Mouse (Mus musculus): ENCODE data around the gene Cpne2.

Gene Cpne2

DNA sequence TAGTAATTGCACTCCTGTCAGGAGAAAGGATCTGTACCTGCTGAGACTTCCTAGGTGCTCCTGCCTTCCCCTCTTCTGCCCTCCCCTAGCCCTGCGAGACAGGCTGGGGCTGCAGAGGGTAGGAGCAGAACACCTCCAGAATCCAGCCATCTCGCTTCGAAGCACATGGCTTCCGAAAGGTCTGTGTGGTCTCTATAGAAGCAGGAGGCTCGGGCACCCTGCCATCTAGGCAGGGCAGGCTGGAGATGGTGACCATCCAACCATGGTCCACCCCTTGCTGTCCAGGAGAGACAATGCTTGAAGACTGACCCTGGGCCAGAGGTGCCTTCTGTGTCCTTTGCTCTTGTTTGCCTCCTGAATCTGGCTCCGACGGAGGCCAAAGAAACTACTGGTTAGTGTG lies 2.8 kb downstream of the Cpne2 start:
- no peak for DNase-seq (ENCODE audit: low read depth, low spot score)

DNA sequence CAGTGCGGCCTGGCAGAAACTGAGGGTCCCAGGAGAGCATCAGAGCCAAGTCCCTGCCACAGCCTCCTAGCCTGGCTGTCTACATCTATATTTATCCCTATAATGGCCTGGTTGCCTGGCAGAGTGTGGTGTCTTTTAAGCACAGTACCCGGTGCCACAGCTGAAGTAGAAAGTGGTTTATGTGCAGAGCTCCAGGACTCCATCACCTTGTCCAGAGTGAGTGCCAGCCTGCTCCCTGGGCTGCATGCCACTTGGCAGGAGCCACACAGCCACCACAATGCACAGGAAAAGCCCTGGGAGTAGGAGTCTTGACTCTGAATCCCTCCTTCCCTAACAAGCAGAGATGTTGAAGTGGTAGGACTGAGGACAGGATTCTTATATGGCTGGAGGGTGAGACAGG lies 4.7 kb downstream of the Cpne2 start:
- DNase-seq (ENCODE audit: low read depth, low spot score) = no peak

DNA sequence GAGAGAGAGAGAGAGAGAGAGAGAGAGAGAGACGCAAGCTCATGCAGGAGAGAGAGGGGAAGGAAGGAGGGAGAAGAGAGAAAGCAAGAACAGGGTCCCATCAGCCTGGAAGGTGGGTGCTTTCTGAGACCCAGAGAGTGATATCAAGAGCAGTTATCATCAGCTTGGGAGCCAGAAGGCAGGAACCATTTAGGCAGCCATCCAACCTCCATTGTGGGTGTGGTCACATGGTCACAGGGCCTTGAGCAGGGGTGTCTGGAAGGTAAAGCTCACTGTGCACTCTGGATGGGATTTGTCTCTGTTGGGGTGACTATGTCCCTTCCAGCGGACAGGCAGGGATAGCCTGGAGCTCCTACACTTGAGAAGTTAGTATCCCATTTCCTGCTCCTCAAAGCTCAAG lies 7.2 kb downstream of the Cpne2 start:
- DNase-seq (ENCODE audit: low read depth, low spot score) = no peak

DNA sequence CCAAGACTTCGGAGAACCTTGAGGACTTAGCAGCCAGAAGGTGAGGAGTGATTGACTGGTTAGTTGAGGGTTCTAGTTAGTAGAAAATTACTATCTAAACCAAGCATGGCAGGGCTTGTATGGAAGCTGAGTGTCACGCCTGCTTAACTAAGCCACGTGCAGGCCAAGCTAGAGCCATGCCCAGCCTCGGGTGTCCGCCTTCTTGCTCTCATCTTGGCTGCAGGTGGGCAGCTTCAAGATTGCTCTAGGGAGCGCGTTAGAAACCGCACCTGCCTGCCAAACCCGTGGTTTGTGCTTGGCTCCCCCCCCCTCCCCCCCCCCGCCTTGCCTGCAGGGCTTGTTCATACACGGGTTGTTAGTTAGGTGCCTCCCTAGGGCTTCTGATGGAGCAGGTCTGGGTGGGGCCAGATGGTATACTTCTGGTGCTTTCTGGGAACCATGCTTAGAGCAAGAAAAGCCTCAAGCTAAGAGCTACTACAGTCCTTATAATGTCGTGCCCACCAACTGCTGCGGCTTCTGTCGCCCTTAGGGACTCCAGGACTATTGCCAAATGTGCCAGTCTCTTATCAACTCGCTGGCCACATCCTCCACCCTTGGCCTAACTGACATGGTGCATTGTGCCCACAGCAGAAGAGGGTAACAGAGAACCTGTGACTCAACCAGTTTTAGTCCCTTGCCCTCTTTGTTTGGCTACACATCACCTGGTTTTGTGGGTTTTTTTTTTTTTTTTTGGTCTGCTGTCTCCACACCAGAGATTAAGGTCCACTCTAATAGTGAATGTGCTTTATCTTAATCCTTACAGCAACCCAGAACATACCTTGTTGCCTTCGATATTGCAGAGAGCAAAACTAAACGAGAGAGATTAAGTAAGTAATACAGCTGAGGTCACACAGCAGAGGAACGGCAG lies 8.4 kb downstream of the Cpne2 start:
- DNase-seq (ENCODE audit: low read depth, low spot score) = no peak

DNA sequence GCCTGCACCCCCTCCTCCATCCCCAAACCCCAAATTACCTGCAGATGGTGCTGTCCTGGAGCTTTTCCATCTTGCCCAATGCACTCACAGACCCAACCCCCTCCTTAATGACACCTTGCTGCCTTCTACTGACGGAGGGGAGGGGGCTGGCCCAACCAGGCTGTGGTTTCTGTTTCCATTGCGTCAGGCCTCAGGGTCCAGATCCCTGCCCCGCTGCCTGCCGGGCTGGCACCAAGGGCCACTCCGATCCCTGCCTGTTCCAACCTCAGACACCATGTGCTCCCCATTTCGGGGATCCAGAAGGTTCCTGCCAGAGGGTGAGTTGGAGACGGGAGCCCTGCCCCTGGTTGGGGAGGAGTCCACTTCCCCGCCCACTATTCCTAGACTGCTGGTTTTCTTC lies 11.2 kb downstream of the Cpne2 start:
- DNase-seq (ENCODE audit: low read depth, low spot score) = no peak

DNA sequence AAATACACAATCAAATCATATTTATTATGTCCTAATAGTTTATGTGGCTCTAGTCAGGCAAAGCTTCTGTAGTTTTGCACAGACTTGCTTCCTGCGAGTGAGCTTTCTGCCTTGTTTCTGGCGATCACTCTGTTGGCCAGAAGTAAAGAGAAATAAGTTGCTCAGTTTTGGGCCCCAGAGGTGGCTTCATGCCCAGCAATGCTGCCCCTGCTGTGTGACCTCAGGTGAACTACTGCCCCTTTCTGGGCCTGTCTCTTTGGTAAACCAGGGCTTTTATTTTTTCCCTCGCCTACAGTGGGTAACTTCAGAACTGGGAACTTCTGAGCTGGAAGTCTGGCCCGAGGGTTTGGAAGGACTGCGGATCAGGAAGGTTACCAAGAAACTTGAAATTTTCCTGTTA lies 16.3 kb downstream of the Cpne2 start:
- no peak for DNase-seq (ENCODE audit: low read depth, low spot score)

DNA sequence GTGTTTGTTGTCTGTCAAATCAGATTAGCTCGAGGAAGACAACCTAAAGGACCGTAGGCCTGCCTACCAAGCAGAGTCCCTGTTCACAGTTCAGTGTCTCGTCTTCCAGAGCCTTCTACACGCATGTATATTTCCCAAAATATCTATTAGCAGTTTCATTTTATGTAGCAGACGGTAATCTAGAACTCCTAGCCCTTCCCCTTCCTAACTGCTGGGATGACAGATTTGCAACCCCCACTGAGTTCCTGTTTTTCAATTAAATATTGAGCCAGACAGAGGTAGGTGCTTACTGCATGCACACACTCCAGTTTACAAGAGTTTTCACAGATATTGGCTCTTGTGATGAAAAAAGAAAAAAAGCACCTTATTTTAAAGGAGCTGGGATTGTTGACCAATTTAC lies 16.7 kb downstream of the Cpne2 start:
- DNase-seq (ENCODE audit: low read depth, low spot score) = no peak

DNA sequence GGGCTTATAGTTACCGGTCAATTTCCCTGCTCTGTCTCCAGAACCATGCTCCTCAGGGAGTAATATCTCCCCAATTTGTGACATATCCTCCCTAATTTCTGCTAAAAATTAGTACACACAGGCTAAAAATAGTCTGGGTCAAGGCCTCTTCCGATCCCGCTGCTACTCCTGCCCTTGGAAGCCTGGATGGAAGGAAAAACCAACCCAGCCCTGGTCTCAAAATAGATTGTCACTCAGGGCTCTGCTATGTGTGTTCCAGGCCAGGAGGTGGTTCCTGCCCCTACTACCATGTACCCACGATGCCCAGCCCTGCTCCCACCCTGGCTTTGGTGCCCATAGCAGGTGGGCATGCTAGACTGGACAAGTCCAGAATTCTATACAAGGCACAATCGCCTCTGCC lies 17.2 kb downstream of the Cpne2 start:
- no peak for DNase-seq (ENCODE audit: low read depth, low spot score)

DNA sequence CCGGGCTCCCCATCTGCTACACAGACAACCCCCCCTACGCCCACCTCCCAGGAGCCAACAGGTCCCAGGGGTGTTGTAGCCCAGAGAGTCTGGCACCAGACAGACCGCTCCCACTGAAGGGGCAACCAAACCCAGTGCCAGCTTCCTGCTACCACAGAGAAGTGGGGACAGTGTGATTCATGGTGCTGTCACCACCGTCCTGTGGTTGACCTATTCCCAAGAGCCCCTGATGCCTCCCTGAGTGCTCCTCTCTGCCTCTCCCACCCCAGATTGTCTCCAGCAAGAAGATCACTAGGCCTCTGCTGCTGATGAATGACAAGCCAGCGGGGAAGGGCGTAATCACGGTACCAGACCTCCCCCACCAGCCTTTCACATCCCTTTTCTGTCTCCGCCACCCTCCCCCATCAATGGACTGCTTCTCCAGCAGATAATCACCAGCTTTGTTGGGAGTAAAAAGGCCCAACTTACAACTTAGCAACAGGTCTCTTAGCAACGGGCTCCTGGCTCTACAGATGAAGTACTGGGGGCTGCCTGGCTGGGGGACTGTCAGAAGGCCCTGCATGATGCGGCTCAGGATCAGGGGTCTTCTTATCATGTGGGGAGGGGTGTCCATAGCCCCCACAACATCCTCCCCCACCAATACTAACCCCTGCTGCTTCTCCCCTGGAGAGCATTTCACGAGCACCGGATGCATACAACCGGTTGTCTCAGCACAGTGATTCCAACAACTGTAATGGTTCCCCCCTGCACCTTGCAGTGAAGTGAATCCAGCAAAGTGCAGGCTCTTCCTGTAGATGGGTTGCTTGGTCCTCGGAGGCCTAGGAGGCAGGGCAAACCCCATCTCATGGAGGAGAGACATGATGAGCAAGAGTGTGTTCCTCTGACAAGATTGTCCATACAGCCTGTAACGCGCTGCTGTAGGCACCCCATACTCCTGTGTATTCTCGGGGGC lies 19.0 kb downstream of the Cpne2 start:
- no peak for DNase-seq (ENCODE audit: low read depth, low spot score)

DNA sequence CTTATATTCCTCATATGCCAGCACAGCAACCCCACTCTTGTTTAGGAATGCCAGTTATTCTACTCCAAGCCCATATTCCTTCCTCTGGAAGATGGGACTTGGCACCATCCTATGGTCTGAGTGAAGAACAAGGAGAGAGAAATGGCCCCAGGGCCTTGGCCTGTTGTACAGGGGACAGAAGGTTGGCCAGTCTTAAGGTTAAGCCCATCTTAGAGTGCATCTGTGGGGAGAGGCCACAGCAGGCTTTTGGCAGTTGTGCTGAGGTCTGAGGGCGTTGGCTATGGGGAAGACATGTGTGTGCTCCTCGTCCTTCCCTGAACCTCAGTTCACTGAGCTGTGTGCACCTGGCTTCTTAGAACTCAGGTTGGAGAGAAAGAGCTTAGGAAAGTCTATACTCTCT lies 19.9 kb downstream of the Cpne2 start:
- DNase-seq (ENCODE audit: low read depth, low spot score) = no peak

DNA sequence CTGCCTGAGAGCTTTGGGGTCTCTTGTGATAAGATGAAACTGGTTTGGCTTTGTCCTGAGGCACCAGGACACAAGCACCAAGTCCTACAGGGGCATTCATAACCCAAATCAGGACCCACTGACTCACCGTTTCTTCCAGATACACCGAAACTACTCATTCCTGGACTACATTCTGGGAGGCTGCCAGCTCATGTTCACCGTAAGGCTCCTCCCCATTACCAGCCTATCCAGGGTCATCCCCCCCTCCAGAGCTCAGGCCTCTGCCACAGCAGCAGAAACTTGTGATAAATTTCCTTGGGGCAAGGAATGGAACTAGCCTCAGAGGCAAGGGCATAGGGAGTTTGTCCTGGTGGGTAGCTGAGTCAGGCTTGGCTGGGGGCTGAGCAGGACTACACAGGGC lies 24.5 kb downstream of the Cpne2 start:
- no peak for DNase-seq (ENCODE audit: low read depth, low spot score)

DNA sequence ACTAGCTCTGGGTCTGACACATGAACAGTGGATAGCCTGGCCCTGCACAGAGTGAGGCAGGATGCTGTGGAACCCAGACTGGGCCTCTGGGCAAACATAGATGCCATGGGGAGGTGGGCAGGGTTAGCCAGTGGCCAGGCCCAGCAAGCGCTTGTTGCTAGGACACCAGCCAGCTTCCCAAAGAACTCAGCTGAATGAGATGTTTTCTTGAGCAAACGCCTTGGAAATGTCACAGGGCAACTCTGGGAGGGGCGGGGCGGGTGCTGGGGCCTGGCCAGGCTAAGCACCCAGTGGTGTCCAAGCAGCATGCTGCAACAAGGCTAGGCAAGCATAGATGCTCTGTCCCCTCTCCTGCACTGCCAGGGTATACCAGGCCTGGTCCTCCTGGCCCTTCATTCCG lies 28.5 kb downstream of the Cpne2 start:
- no peak for DNase-seq (ENCODE audit: low read depth, low spot score)

DNA sequence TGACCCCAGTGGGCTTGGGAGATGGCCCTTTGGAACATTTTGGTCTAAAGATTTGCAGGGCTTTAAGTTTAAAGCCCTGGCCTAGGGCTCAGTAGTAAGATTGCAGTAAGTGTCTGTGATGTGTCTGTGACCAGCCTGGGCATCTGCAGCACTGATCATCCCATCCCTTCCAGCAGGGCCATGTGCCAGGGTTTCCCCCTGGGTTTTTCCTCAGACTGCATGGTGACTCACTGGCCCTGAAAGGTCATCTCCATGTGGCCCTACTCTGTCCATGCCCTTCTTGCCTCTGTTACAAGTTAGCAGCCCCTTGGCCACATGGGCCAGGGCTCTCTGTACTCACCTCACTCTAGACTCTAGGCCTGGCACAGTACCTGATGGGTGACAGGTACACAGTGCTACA lies 31.6 kb downstream of the Cpne2 start:
- DNase-seq (ENCODE audit: low read depth, low spot score) = no peak

DNA sequence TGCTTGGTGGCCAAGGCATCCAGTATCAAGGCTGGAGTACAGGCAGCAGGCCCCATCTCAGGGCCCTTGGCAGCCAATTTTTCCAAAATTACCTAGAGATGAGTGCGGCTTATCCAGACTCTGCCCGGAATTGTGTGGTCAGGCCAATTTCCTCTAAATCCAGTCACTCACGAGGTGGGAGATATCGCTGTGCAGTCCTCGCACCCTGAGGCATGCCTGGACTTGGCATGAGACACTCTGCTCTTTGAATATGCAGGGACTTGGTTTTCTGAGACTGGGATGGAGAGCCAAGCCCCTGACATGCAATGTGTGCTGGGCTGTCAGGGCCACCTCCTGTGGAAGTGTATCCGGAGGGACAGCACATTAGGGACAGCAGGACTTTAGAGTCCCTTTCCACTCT lies 33.2 kb downstream of the Cpne2 start:
- DNase-seq (ENCODE audit: low read depth, low spot score) = no peak

DNA sequence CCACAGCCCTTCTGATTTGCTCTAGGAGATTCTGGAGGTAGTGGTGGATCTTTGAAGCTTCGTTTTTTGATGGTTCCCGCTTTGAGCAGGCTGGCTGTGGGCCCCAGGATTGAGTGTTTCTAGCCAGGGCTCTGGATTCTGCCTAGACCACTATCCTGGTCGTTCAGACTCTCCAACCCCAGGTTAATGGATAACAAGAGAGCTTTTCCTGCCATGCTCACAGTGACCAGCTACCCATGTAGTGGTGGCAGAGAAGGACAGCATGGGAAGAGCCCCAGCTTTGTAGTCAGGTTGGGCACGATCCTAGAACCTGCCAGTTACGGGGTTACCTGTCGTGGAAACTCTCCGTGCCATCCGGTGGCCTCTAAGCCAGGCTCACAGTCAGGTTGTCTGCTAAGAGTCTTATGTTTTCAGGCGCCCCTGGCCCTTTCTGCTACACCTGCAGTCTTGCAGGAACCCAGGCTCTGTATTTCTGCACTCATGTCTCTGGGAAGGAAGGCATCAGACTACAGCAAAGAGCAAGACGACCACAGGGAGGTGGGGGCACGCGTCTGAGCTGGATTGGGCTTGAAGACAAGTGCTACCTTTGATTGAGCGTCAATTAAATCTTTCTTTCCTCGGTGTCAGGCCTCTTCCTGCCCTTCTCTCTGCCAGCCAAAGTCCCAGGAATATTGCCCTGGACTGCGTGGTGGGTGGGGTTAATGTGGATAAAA lies 33.8 kb downstream of the Cpne2 start:
- DNase-seq (ENCODE audit: low read depth, low spot score) = no peak

DNA sequence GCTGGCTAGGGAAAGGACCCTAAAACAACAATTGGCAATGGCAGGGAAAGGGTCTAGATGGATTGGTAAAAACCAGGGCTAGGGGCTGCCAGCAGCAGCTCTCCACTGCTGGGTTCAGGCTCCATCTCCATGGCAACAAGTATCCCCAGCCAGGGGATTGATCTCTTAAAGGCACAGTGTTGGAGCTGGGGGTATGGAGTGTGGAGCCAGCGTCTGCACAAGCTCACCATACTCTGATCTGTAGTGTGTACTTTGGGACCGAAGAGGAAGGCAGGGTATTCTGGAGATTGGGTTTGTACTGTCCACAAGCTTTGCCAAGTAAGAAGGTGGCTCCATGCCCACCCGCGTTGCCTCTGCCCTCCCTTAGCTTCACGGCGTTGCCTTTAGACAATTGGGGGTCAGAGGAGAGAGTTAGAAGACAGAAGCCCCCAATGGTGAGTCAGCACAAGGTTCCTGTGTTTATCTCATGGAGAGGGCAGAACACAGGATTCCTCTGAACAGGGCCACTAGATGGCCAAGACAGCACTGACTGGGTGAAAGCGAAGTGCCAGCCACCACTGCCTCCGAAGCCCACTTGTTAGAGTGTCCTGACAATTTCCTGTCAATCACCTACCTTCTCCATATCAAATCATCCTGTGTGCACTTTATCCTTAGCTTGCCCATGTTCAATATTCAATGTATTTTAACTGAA lies 34.5 kb downstream of the Cpne2 start:
- no peak for DNase-seq (ENCODE audit: low read depth, low spot score)

DNA sequence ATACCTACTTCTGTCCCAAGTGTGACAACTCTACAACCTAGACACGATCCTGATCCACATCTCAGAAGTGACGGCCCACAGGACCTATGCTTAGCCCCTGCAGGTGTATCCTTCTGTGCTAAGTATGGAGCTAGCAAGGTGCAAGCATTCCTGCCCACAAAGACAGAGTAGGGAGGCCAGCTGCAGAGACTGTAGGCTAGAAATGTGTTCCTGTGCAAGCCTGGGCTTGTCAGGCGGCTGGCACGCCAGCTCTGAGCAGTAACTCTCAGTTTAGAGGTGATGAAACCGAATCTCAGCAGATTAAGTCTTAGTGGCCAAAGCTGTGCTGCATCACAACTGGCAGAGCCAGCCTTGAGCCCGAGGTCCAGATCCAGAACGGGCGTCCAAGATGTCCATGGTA lies 35.3 kb downstream of the Cpne2 start:
- no peak for DNase-seq (ENCODE audit: low read depth, low spot score)

DNA sequence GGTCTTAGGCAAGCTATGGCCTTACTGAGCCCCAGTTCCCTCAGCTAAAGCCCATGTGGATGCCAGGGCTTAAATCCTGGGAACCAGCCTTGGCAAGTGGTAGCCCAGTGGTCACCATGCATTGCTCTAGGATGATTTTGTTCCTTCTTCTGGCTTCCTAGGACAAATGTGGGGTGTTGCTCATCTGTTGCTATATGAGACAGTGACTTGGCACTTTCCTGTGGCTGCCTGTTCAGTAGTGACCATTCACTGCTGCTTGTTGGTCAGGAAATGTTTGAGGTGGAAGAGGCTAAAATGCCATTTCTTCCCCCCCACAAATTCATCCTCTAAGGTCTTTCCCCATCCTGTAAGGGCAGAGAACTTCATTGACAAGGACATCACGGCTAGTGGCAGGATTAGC lies 36.6 kb downstream of the Cpne2 start:
- no peak for DNase-seq (ENCODE audit: low read depth, low spot score)

DNA sequence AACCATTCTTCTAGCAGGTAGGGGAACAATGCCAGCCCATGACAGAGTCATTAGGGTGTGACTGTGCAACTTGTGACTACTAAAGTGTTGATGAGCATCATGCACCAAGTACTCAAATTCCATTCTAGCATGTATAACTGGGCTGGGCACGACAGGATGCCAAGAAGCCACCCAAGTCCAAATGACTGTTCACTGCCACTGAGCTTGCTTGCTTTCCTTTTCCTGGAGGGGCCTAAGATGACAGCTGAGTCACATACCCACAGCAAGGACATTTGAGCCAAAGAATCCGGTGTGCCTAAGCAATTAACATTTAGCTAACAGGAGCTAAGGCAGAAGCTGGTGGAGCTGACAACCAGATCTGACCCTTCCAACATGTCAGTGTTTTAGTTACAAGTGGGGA lies 39.1 kb downstream of the Cpne2 start:
- DNase-seq (ENCODE audit: low read depth, low spot score) = no peak

DNA sequence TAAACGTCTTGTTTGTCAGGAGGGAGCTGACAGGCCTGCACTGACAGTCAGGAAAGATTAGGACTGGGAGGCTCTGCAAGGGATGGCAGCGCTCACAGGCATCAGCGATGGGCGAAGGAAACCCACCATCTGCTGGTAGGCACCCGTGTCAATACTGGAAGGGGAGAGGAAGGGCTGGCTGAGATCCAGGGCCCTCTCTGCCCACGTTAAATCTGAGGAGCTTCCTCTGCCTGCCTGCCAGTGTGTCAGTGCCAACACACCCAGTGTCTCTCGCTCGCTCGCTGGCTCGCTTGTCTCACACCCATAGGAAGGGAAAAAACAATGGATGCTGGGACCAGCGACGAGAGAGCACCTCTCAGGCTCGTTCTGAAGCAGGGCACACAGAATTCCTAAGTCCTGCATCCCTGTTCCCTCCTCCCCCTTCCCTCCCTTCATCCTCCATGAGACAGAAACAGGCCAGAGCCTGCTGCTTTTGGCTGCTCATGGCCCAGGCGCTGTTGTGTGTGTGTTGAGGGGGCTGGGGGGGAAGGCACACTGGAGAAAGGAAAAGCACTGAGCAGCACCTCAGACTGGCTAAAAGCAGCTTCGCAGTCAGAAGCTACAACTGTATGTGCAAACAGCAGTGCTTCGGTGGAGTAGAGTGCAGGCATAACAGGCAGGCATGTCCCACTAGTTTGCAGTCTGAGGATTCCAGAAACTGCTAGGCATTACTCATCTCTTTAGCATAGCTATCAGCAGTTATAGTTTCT lies 41.5 kb downstream of the Cpne2 start:
- no peak for DNase-seq (ENCODE audit: low read depth, low spot score)

DNA sequence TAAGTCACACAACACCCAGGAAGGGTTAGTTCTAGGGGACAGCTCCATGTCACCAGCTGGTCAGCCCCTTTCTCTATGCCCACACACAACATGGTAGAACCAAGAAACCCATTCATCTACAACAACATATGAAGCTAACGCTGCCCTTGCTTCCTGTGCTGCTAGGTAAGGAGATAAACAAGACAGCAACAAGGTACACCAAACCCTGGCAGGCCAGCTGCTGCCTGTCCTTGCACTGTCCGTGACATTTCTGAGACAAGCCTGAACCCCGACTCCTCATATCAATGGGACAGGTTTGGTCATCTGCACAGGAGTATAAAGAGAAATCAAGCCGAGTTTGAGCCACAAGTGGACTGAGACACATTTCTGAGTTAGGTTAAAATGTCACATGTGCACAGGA lies 42.4 kb downstream of the Cpne2 start:
- DNase-seq (ENCODE audit: low read depth, low spot score) = no peak

Data from retina, postnatal 7 days (tissue).